Mouse (Mus musculus) right cerebral cortex, postnatal 4 days (tissue): ENCODE measurements around the gene AF366264.
"Not testable (repeated sequence)": the region's sequence is repeated elsewhere in the genome, so short reads cannot be mapped to it uniquely, and the experiment has no call there.

Source experiments
- DNase-seq: peaks from one replicate; pipeline ENCODE4 v3.0.0-alpha.2; 2022

Gene AF366264

DNA sequence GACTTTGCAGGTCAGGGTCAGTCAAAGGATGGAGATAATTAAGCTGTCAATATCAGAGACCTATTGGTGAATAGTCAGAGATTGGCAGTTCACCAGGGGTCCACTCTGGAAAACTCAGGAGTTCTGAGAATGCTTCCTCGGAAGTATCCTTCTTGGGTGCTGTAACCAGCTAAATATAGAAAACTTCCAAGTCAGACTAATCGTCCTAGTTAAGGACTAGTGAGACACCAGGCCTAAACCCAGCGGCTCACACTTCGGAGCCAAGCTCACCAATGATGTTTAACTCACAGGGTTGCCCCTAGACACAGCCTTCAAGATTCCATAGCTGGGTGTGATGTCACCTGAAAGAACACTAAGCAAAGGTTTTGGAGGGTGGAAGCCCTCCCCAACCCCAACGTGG, at the start of gene AF366264:
AF366264 (minus strand) TSS at position 101 of the 400 bp plus-strand sequence.
- not testable (repeated sequence) for DNase-seq

DNA sequence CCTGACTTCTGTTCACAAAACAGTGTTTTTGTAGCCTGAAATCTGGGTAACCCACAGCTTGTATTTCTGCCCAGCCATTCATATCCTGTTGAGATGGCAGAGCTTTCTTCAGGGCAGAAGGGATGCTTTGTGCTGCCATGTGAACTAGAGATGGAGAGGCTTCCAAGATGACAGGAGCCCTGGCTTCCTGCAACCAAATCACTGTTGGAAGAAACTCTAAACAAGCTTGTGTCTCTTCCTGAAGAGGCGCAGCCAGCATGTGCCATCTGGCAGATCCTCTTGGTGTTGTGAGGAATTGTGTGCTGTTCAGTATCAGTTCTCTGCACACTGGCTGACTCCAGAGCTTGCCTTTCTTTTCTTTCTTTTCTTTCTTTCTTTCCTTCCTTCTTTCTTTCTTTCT, 5.1 kb upstream of the AF366264 start:
- not testable (repeated sequence) for DNase-seq

DNA sequence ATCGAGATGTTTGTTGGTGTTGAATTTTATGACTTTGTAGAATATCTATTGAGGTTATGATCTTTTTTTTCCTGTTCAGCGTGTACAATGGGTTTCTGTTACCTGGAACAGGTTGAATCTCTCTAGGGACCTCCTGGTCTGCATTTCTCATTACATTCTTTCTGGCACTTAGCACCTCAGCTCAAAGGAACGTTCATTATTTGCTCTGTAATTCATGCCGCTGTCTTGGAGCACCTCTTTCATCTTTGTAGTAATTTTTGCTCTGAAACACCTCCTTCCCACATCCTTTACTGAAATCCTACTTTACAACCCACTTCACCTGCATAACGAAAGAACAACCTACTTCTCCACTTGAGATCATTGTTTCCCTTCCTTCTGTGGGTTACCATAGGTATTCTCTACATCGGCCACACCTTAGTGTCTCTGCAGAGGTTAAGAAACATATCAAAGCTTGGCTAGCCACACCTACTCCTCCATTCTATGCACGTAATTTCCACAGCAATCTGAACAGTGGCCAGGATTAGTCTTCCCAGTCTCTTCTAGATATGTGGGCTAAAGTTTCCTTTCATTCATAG, 9.5 kb downstream of the AF366264 start:
- no peak for DNase-seq

DNA sequence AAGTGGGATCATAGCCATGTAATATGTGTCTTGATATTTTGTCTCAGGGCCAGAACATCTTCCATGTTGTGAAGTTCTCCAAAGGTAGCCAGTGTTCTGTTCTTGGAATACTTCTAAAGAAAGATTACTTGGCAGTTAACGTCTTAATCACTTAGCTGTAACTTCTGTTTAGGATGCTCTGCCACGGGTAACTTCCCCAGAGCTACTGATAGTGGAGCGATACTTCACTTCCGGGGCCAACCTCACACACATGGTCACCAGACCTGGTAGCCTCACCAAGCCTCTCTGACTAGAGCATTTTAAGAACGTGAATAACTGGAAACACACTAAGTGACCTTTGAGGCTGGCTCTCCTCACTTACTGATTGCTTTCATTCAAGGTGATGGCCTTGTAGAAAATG, 38.6 kb downstream of the AF366264 start:
- DNase-seq, result no peak

DNA sequence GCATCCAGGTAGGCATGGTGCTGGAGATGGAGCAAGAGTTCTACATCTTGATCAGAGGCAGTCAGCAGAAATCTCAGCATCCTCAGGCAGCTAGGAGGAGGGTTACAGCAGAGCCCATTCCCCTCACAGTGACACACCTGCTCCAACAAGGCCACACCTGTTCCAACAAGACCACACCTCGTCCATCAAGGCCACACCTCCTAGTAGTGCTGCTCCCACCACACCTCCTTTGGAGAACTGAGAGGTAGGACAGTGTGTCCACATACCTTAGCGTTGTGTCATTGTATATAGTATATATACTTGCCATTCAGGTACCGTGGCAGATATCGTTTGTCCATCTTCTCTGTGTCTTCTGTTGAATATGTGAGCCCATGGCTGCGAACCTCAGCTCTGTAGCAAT, 40.5 kb downstream of the AF366264 start:
- no peak for DNase-seq

DNA sequence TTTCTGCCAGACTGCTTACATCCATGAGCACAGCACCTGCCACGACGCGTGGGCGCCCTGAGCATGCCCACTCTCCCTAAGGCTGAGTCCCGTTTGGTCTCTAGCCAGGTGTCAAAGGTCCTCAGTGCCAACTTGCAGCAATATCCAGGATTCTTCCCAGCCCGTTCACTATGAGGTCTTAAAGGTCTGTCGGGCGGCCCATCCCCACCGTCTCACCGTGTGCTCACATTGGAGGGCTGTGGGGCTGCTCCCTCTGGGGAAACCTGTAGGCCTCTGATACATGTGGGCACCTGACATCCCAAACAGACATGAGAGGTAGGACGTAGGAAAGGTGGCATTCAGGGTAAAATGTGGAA, 44.5 kb downstream of the AF366264 start:
- DNase-seq, result no peak

DNA sequence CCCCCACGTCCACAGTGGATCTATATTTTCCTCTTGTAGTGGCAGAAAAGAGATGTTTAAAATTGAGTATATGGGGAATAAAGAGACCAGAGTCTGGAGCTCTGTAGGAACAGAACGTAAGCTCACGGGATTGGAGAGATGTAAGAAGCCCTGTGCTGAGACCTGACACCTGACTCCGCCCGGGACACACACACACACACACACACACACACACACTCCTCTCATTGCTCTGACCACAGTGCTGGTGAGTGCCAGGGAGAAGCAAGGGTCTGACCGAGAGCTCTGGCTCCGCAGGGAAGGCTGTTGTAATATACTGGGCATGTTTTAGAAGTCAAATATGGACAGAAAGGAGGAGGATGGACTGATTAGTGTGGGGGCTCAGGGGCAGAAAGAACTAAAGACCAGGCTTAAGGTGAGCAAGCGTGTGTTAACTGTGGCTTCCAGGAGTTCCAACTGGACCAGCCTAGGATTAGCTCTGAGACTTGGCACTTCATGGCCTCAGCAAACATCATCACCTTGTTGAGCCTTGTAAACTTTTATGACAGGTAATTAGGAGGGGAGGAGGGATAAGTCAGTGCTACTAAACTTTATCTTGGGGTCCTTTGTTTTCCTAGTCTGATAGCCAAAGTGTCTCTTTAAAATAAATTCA, 45.0 kb downstream of the AF366264 start:
- no peak for DNase-seq

DNA sequence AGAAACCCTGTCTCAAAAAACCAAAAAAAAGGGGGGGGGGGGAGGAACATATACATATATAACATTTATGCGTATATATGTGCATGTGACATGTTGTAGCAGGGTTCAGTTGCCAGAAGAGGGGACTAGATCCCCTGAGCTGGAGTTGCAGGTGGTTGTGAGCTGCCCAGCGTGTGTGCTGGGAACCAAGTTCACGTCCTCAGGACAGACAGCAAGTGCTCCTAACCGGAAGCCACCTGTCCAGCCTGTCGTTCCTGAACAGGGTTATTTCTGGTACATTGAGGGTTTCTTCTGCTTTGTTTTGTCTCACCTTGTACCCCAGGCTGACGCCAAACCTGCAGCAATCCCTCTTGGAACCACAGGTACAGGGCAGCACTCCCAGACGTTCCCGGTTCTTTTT, 48.6 kb downstream of the AF366264 start:
- DNase-seq, result no peak

DNA sequence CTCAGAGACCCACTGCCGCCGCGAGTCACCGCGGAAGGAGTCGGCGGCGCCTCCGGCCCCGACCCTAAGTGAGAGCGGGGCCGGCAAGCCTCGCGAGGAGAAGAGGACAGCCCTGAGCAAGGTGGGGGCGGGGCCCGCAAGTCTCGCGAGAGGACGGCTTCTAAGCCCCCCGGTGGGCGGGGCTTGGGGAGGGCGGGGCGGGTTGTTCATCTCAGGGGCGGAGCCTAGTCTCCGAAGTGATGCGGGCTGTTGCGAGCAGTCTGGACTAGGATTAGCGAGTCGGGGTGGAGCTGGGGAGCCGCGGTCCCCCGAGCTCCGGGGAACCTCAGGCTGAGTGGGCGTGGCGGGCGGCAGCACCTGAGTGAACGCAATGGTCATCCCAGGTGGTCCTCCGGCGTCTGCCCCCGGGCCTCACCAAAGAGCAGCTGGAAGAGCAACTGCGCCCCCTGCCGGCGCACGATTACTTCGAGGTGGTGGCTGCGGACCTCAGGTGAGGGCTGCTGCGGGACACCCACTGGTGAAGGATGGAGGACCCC, 52.4 kb downstream of the AF366264 start:
- DNase-seq, result peak; percentile 100

DNA sequence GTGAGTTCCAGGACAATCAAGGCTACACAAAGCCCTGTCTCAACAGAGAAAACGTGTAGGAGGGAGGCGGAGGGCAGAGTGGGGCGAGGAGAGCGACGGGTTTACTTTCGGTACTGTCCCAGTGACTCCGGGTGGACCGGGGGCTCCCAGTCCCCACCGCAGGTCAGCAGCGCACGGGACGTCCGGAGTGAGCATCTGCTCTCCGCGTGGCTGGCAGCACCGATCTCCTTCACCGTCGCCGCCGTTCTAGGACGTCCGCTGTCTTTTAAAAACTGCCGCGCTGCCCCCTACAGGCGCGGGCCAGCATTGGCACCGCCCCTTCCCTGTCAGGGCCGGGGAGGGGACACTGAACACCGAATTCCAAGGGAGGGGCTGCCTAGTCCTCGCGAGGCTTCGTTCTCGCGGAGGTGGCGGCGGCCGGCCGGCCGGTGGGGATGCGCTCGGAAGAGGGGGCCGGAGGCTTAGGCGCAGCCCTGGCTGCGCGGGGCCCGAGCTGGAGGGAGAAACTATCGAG, 52.9 kb downstream of the AF366264 start, which contains the start of gene Upf3a:
Upf3a (plus strand) TSS at position 366 of the 514 bp plus-strand sequence.
- DNase-seq, result peak; percentile 88
